Mouse (Mus musculus) T-cell, adult 2 months (primary cell): Measurements from ENCODE around the gene Slc6a13.
"Not testable (repeated sequence)": the region's sequence is repeated elsewhere in the genome, so short reads cannot be mapped to it uniquely, and the experiment has no call there.

Source experiments
- DNase-seq: peaks from one replicate; pipeline ENCODE4 v3.0.0; 2022; ENCODE audit warnings: low spot score

The Slc6a13 gene

DNA sequence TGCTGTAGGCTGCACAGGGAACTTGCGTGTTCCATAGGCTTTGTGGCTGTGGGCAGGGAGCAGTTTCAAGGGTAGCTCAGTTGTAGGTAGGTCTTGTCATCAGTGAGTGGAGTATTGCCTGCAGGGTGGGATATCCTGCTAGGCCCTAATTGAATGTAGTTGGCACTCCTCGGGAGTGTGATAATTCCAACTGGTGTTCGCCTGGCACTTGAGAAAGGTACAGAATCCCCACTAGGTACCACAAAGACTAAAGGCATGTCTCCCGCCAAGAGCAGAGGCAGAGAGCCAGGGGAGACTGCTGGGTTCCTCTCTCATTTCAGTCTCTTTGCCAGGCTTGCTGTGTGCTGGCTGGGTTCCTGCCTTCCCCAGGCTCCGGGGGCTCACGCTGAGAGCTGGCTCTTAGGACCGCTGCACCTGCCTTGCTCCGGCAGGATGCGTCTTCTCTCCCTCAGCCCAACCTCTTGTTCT lies 28.4 kb downstream of the Slc6a13 start:
- no peak for DNase-seq

DNA sequence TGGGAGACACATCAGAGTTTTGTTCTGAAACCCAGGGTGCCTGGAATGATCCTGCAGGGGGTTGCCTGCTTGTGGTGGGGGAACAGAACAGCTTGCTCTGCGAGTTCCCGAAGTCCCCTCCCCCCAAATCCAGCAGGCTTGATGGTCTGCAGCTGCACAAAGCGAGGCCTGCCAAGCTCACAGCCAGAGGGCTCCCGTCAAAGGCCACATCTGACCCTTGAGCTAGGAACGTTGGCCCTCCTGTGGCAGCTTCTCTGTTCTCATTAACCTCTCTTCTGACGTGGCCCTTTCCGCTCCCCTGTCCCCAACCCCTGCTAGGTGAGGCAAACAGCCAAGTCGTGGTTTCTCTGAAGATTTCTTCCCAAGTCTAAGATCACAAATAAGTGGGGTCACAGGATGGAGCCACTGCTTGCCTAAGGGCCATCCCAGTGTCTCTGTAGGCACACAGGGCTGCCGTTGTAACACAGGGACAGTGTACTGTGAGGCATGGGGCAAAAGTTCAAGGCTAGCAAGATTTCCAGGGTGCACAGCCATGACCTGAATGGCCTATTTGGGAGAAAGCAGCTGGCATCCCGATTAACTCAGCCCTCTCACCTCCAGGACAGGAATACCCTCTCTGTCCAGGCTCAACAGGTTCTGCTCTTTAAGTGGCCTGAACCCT lies 30.0 kb downstream of the Slc6a13 start:
- DNase-seq = no peak

DNA sequence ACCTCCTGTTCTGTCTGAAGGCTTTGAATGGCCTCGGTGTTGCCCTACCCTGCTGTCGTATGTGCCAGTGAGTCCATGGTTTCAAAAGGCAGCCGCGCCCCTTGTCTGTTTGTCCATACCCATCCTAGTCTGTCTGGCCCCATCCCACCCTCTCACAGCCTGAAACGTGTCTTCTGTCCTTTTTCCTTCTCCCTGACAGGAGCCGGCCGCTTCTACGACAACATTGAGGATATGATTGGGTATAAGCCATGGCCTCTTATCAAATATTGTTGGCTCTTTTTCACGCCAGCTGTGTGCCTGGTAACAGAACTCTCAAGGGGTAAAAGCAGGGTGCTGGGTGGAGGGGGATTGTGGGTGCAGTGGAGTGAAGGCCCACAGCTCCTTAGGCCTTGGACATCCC lies 35.8 kb downstream of the Slc6a13 start:
- no peak for DNase-seq

DNA sequence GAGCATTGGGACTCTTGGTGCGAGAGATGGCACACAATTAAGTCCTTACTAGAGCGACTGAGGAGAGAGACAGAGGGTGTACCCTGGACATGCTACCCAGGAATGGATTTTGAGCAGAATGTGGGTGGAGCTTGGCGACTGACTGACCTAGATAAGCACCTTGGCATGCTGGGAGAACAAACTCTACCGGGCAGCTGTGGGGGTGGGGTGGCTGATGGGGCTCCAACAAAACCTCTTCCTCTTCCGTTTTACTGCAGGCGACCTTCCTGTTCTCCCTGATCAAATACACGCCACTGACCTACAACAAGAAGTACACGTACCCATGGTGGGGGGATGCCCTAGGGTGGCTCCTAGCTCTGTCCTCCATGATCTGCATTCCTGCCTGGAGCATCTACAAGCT lies 36.5 kb downstream of the Slc6a13 start:
- no peak for DNase-seq

DNA sequence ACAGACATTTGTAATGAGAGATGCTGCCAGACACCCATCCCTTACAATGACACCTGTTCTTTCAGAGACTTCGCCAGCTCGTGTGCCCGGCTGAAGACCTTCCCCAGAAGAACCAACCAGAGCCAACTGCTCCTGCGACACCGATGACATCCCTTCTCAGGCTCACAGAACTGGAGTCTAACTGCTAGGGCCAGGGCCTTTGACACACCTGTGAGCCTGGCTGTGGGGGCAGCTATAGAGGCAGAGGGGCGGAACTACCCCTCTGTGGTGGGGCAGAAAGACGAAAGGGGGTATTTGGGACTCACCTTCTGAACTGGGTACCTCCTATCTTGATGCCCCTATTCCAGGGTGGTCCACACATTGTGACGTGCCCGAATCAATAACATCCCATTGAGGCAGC lies 37.2 kb downstream of the Slc6a13 start:
- DNase-seq = no peak

DNA sequence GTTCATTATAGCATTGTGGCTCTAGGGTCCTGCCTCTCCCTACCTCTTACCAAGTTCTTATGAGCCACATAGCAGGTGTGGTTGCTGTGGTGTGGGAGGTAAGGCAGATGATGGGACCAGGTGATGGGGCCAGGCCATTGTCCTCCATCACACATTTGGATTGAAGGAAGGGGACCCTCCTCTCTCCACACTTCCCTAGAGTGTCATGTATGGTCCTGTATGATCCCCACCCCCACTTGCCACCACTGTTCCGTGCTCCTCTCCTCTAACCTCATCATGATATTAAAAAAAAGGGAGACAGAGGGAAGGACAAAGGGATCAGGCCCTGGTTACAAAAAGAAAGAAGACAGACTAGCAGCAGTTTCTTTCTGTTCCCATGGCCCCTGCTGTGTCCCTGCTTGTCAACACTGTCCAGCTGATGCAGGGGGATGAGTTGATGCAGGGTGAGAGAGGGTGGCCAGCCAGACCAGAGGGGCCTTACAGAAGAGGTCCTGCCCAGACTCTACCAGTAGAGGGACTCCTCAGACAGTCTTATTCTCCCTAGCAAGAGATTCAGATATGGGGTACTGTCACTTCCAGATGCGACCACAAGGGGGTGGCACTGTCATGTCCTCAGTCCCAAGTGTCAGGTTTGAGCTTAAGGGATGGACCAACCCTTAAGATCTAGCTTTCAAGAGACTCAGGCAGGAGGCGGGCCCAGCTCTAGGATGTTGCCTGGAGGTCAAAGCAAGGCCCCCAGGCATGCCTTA lies 37.9 kb downstream of the Slc6a13 start:
- peak; percentile 59 for DNase-seq

DNA sequence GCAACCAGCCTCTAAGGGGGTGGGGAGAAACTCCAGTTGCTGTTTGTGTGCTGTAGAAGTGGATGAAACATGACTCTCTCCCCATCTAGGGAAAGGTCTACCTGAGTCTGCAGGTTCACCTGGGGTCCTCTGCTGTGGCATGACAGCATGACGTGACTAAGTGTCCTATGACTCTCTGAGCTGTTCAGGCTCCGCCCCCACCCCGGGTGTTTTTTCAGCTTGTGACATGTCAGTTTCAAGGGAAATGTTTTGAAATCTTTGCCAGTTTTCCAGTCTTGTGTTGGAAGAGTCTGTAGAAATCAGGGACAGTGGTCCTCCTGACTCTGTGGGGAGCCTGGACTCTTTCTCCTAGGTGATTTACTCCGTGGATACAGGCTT lies 38.5 kb downstream of the Slc6a13 start:
- DNase-seq = no peak

DNA sequence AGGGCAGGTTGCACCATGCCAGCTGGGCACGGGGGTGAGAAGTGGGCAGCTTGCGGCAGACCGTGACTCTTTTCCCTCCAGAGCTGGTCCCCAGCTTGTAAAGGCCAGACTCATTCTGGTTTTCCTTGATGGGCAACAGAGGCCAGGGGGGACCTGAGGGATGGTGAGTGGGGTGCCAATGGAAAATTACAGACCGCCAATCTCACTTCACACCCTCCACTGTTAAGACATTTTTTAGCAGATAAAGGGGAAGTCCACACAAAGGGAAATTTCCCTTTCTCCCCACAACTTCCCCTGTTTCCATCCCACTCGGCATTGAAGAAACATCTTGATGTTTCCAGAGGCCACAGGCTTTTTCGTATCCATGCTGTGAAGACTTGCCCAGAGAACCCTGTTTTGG lies 41.6 kb downstream of the Slc6a13 start:
- no peak for DNase-seq

DNA sequence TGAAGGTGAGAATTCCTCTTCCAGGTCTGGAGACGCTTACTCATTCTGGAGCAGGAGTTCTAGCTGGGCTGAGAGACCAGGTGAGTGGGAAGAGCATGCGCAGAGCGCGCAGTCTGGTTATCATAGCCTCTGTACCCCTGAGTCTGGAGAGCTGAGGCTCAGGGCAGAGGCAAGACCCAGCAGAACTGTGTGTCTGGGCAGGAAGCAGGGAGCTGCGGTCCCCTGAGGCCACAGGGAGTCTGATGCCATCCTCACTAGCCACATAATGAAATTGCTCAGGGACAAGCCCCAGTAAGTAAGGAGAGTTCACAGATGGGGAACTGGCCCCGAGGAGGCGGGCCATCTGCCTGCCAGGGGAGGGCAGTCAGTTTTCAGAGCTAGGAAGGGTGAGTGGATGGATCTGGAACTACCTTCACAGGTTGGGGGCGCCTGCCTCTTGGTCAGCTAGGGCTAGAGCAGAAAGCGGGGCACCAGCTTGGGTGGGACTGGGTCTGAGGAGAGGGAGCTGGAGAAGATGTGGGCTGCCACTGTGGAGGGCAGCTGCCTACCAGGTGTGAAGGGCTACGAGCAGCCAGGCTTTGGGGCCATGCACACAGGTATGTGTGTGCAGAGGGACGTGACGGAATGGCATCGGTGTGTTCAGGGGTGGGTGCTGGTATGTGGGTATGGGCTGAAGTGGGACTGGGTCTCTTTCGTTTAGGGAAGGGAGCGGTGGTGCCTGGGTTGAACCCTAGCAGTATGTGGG lies 43.2 kb downstream of the Slc6a13 start, which contains the start of gene Slc6a12:
TSS of gene Slc6a12 (plus strand) at position 51 of the 745 bp plus-strand sequence.
- DNase-seq = no peak

DNA sequence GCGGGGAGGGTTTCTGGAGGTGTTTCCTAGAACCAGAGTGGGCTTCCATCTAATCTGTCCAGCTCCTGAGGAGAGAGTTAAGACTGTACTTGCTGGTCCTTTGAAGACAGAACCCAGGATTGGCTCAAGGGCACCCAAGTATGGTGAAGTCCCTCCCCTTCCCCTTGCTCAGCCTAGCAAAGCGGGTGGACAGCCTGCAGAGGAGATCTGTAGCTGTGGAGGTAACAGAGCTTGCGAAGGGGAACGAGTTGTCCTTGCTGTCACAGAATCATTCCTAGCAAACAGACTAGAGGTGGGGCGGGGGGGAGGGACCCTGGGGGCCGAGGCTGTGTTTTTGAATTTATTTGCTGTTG lies 43.7 kb downstream of the Slc6a13 start:
- DNase-seq = no peak

DNA sequence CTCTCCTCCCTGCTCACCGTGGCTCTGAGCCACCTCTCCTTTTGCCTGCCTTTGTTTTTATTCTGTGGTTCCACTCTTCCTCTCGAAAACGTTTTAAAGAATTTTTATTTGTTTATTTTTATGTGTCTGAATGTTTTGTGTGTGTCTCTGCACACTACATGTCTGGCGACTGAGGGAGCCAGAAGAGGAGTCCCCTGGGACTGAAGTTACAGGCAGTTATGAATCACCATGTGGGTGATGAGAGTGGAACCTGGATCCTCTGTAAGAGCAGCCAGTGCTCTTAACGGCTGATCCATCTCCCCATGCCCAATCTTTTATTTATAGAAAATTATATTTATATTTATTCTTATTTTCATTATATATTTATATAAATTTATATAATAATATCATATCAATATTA lies 44.3 kb downstream of the Slc6a13 start:
- DNase-seq = no peak

DNA sequence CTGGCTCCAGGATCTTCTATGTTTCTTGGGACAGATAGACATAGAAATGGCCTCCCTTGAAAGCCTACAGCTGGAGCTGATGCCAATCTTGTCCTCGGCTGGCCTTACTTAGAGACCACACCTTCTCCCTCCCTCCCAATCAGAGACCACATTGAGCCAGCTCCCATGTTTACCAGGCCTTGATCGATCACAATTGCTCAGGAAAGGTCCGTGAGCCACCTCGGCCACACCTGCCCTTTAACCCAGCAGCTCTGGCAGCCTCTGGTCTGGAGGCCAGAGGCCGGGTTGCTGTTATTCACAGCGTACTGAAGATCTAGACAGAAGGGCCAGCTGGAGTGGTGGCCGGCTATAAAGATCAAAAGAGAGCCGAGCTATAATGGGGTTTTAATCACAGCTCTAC lies 46.4 kb downstream of the Slc6a13 start:
- DNase-seq = no peak

DNA sequence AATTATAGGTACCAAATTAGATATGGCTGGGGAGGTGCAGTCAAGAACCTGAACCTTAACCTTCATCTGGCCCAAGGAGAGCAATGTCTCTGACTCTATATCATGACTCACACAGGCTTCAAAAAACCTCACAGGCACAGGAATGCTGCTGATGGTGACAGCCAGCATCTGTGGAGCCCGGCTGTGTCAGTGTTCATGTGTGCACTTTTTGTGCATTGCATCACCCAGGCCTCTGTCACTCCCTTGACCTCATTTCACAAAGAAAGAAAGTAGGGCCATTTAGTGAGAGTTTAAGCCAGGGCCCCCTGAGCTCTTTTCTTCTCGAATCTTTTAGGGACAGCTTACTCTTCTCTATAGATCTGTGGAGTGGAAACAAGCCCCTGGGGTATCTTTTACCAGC lies 52.2 kb downstream of the Slc6a13 start:
- no peak for DNase-seq

DNA sequence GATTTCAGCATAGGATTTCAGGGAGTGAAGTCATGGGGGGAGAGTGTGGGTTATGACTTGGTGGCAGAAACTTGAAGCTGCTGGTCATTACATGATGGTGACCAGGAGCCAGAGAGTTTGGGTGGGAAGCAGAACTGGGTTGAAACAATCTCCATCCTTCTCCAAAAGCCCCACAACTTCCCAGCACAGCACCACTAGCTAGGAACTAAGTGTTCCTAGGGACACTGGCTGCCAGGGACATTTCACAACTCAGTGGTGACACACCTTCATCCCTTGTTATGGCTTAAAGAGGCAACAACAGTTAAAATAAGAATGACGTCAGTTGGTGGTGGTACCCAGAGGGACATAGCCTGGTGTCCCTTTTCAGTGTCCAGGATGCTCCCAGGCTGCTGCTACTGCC lies 56.0 kb downstream of the Slc6a13 start:
- no peak for DNase-seq

DNA sequence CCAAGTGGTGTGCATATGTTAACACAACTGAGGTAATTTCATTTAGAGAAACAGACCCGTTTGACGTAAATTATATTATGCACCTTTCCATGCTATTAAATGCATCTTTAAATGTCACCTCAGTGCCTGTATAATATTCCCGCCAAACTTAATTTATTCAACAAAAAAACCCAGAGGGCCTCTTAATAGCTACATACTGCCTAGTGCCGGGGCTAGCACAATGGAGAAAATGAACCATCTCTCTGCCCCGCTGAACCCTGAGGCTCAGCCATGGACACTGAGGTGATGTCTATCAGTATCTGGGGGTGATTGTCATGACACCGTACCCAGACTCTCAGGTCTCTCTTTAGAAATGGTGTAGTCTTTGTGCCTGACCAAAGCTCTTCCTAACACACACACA lies 57.2 kb downstream of the Slc6a13 start:
- DNase-seq = no peak

DNA sequence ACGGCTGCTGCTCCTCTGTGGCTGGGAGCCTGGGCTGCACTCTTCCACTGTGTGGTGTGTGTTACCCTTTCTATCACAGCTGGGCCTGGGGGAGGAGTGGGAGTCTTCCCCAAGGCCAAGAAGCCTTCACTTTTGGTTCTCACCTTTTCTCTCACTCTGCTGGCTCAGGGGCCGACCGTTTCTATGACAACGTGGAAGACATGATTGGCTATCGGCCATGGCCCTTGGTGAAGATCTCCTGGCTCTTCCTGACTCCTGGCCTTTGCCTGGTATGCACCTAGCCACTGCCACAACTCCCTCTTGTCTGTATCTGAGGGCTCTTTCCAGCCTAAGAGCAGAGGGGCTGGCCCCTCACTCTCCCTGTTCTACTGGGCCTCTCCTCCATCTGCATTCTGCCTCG lies 63.0 kb downstream of the Slc6a13 start:
- no peak for DNase-seq

DNA sequence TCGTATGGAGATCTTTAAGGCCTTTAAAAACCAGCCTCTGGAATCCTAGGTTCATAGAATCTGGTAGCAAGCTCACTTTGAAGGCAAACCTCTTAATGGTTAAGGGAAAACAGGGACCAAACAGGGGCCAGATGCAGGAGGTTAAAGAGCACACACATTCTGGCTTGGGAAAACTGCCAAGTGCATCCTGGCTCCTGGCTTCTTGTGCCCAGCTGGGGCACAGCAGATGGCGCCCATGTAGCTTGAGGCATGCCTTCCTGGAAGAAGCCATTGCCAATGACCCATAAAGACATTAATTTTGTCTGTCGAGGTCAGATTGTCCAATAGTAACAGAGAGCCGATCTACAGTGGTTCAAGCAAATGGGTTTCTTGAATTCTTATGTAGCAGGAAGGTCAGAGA lies 63.9 kb downstream of the Slc6a13 start:
- no peak for DNase-seq

DNA sequence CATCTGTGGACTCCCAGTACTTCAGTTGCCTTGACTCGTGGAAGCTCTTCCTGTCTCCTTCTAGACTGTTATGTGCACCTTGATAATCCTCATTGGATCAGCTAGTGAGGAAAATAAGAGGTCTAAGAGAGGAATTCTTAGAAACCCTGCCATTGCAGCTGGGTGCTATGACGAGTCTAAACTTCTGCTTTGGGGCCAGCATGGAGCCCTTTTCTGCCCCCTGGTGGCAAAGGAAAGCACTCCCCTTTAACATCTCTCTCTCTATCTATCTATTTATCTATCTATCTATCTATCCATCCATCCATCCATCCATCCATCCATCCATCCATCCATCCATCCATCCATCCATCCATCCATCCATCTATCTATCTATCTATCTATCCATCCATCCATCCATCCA lies 66.5 kb downstream of the Slc6a13 start:
- DNase-seq = not testable (repeated sequence)

DNA sequence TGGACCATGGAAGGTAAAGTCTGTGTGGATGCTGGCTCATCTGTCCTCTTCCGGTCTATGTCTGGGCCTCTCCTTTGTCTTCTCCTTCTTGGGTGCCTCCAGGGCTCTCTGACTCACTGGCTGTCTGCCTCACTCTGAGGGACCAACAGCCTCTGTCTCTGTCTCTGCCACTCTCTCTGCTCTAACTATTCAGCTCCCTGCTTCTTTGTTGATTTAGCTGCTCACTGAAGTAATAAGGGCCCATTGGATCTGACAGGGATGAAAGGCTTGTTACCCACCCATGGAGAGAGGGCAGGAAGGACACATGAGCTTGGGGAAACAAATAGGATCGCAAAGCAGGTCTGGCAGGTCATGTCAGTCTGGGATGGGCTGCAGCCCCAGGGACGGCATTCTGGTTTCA lies 67.1 kb downstream of the Slc6a13 start:
- no peak for DNase-seq

DNA sequence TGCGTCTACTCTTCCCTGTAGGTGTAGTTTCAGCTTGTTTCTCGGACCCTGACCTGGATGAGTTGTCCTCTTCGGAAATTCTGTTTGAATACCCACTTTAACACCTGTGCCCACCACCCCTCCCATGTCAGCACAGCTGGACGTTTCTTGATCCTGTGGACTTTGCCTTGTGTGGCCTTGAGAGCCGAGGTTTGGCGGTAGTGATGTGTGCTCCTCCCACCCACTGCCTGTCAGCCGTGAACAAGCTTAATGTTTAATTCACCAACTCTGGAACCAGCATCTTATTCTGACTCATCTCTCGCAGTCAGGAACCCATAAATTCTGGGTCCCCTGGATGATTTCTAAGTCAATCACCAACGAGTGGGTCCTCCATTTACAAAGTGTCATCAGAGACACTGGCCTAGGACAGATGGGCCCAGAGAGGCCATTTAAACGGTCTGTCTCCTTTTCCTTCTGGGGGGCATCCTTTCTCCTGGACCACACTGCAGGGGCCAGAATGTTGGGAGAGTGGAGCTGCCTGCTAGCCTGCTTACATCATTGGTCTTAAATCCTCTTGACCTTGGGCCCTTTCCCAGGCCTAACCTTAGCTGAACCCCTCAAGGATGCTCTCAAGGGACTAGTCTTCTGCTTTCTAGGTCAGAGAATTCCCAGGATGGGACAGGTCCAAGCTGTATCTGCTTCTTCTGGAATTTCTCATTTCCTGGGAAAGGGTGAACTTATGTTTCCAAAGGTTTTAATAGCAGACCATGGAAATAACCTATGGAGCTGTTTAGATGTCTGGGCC lies 71.4 kb downstream of the Slc6a13 start:
- no peak for DNase-seq

DNA sequence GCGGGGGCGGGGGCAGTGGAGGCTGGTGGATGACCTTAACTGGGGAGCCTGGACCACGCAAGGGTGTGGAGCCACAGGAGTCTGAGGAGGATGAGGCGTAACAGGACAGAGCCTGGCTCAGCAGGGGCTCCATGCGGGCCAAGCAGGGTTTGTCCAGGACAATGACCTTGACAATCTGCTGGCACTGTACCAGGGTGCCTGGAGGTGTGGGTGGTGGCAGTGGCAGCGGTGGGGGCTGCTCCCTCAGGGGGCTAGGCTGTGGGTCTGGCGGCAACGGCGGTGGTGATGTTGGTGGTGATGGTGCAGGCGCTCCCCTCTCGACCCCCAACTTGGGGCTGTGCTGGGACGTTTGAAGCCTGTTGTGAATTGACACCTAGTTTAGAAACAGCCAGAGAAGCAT lies 76.1 kb downstream of the Slc6a13 start:
- DNase-seq = no peak

DNA sequence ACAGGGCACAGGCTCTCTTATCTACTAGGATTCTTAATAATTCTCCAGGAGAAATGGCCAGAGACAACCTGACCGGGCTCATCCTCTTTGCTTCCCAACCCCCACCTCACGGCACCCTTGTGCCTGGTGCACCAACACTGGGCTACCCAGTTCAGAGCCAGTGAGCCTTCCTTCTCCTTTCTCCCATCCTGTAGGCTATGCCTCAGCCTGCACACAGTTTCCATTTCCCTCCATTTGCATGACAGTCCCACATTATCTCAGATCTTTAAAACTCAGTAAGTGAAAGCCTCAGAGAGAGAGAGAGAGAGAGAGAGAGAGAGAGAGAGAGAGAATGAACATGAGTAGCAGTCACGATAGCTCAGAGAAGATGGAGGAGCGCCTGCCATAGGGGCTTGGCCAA lies 78.2 kb downstream of the Slc6a13 start:
- DNase-seq = no peak
